Mouse (Mus musculus) liver, embryonic 11.5 days (tissue): ENCODE measurements around the gene Prdm11. TPM values are rescaled to one million over a fixed set of nuclear protein-coding genes. Genes with fewer than 3 reads are reported as not detected.

Experiments
- ATAC-seq: fragments of 200-750 bp; cut with Nextera tagmentation; replicated peaks from 2 replicates; pipeline ENCODE4 v1.8.0; 2017; ENCODE audit warnings: moderate number of reproducible peaks, mild to moderate bottlenecking, moderate TSS enrichment, moderate library complexity; ENCODE audit not compliant: low FRiP score
- DNase-seq: peaks from one replicate; pipeline ENCODE4 v3.0.0-alpha.2; 2017; ENCODE audit warnings: low spot score
- H3K27ac ChIP-seq: fragments of 300-500 bp; sonication (generic); 2 replicates; pipeline ENCODE4 v1.5.1; 2014; ENCODE audit warnings: mild to moderate bottlenecking, low read depth, low read length, control low read depth
- H3K27me3 ChIP-seq: fragments of 300-500 bp; sonication (generic); replicated peaks from 2 replicates; pipeline ENCODE4 v1.6.1; 2014; ENCODE audit warnings: low read length, mixed read lengths; ENCODE audit not compliant: control insufficient read depth, insufficient read depth
- H3K36me3 ChIP-seq: fragments of 300-500 bp; sonication (generic); 2 replicates; pipeline ENCODE4 v1.6.1; 2014; ENCODE audit warnings: mild to moderate bottlenecking, low read length, moderate library complexity, mixed read lengths; ENCODE audit not compliant: control insufficient read depth, insufficient read depth
- H3K4me1 ChIP-seq: fragments of 300-500 bp; sonication (generic); replicated peaks from 2 replicates; pipeline ENCODE4 v1.6.1; 2014; ENCODE audit warnings: low read length, mixed read lengths; ENCODE audit not compliant: control insufficient read depth, insufficient read depth
- H3K4me2 ChIP-seq: fragments of 300-500 bp; sonication (generic); 2 replicates; pipeline ENCODE4 v1.6.1; 2014; ENCODE audit warnings: mild to moderate bottlenecking, control low read depth, moderate library complexity
- H3K4me3 ChIP-seq: fragments of 300-500 bp; sonication (generic); 2 replicates; pipeline ENCODE4 v1.5.1; 2014; ENCODE audit warnings: low read depth, low read length, control low read depth
- H3K9ac ChIP-seq: fragments of 300-500 bp; sonication (generic); 2 replicates; pipeline ENCODE4 v1.6.1; 2014; ENCODE audit warnings: low read depth, low read length, control low read depth
- H3K9me3 ChIP-seq: fragments of 300-500 bp; sonication (generic); 2 replicates; pipeline ENCODE4 v1.6.1; 2016; ENCODE audit warnings: low read length, inconsistent platforms, mixed read lengths; ENCODE audit not compliant: control insufficient read depth
- WGBS: fragments of 180-500 bp; shearing (Covaris S2); extraction: QIAGEN DNeasy Blood & Tissue Kit; methylation state at CpG from one replicate; pipeline ENCODE4 v1.1.7; 2014; 5-methylcytosine and 5-hydroxymethylcytosine counted together
- polyA plus RNA-seq: library from polyadenylated mRNA; unstranded; fragments of >200 nt; fragmentation: Nextera tagmentation; extraction: Ambion mirVana; gene quantifications from 2 replicates; pipeline ENCODE4 v1.2.1, GENCODE M21; 2014

Prdm11 gene
- polyA plus RNA-seq, 1 experiment from 2014 or later = 5.0 TPM

GRCm38 (mm10) chr2:93028865-93029264, 17.1 kb downstream of the Prdm11 start:
- Histone ChIP-seq H3K9ac (no peak overlapping the region), H3K4me2 (no peak overlapping the region; the same call in 1 of the 2 replicates), H3K36me3 (no peaks in the 10 kb centered on the region), H3K4me1 (peaks cover 19% of the 10 kb centered on the region), H3K27me3 (no peaks in the 10 kb centered on the region), H3K9me3 (no peaks in the 10 kb centered on the region), H3K4me3 (no peak overlapping the region), H3K27ac (no peak overlapping the region)
- DNase-seq = no peak
- ATAC-seq = no peak
- WGBS = 57% methylated on average over 6 of the region's 6 CpGs

GRCm38 (mm10) chr2:93027713-93028112, 18.3 kb downstream of the Prdm11 start:
- Histone ChIP-seq H3K4me1 (peaks cover 19% of the 10 kb centered on the region), H3K36me3 (no peaks in the 10 kb centered on the region), H3K9ac (no peak overlapping the region), H3K27ac (no peak overlapping the region), H3K27me3 (no peaks in the 10 kb centered on the region), H3K4me3 (no peak overlapping the region), H3K4me2 (no peak overlapping the region), H3K9me3 (no peaks in the 10 kb centered on the region; the same call in 1 of the 2 replicates)
- ATAC-seq (no peak), DNase-seq (no peak)
- WGBS = 88% methylated on average over 7 of the region's 7 CpGs

GRCm38 (mm10) chr2:93024431-93024830, 21.5 kb downstream of the Prdm11 start:
- Histone ChIP-seq H3K9me3 (peaks cover 3% of the 10 kb centered on the region; the same call in 1 of the 2 replicates), H3K27me3 (no peaks in the 10 kb centered on the region), H3K27ac (no peak overlapping the region), H3K36me3 (no peaks in the 10 kb centered on the region), H3K4me1 (peaks cover 10% of the 10 kb centered on the region), H3K9ac (no peak overlapping the region), H3K4me3 (no peak overlapping the region), H3K4me2 (no peak overlapping the region)
- ATAC-seq = no peak
- 83% methylated on average over 3 of the region's 3 CpGs for WGBS
- DNase-seq = no peak

- 82% methylated on average over 5 of the region's 5 CpGs for WGBS
- H3K4me1 ChIP-seq = peaks cover 15% of the 10 kb centered on the region
- H3K36me3 ChIP-seq = no peaks in the 10 kb centered on the region
- no peak overlapping the region for H3K9ac ChIP-seq
- no peak overlapping the region for H3K27ac ChIP-seq
- ATAC-seq (no peak), DNase-seq (no peak)
- H3K4me2 ChIP-seq = no peak overlapping the region
- H3K4me3 ChIP-seq = no peak overlapping the region
- H3K27me3 ChIP-seq = no peaks in the 10 kb centered on the region
- peaks cover 3% of the 10 kb centered on the region; the same call in 1 of the 2 replicates for H3K9me3 ChIP-seq
Measured at GRCm38 (mm10) chr2:93018854-93019253, 27.1 kb downstream of the Prdm11 start.

GRCm38 (mm10) chr2:93017151-93017550, 28.8 kb downstream of the Prdm11 start:
- H3K27ac ChIP-seq = no peak overlapping the region
- peaks cover 29% of the 10 kb centered on the region for H3K4me1 ChIP-seq
- no peaks in the 10 kb centered on the region for H3K27me3 ChIP-seq
- WGBS = 93% methylated on average over 8 of the region's 8 CpGs
- no peaks in the 10 kb centered on the region; the same call in 1 of the 2 replicates for H3K9me3 ChIP-seq
- peaks cover 2% of the 10 kb centered on the region; the same call in 1 of the 2 replicates for H3K36me3 ChIP-seq
- no peak overlapping the region for H3K4me3 ChIP-seq
- ATAC-seq = no peak
- no peak overlapping the region for H3K9ac ChIP-seq
- no peak for DNase-seq
- H3K4me2 ChIP-seq = no peak overlapping the region

- H3K4me2 ChIP-seq = peak overlapping the region; percentile 74
- ATAC-seq = peak; percentile 37
- H3K4me1 ChIP-seq = peaks cover 33% of the 10 kb centered on the region
- H3K27ac ChIP-seq = peak overlapping the region; percentile 86
- WGBS = 3% methylated on average over 40 of the region's 40 CpGs
- DNase-seq = peak; percentile 61
- H3K36me3 ChIP-seq = peaks cover 8% of the 10 kb centered on the region; the same call in 1 of the 2 replicates
- H3K4me3 ChIP-seq = peak overlapping the region; percentile 67
- no peaks in the 10 kb centered on the region for H3K9me3 ChIP-seq
- peak overlapping the region; percentile 85 for H3K9ac ChIP-seq
- H3K27me3 ChIP-seq = no peaks in the 10 kb centered on the region
Measured at GRCm38 (mm10) chr2:93015041-93015440, 30.9 kb downstream of the Prdm11 start.

GRCm38 (mm10) chr2:93014093-93014937, 31.7 kb downstream of the Prdm11 start:
- H3K9ac ChIP-seq = peak overlapping the region; percentile 85
- H3K9me3 ChIP-seq = no peaks in the 10 kb centered on the region
- DNase-seq = peak; percentile 81
- peaks cover 8% of the 10 kb centered on the region; the same call in 1 of the 2 replicates for H3K36me3 ChIP-seq
- WGBS = 2% methylated on average over 47 of the region's 50 CpGs
- ATAC-seq = peak; percentile 91
- H3K27ac ChIP-seq = peak overlapping the region; percentile 86
- peak overlapping the region; percentile 74 for H3K4me2 ChIP-seq
- H3K27me3 ChIP-seq = no peaks in the 10 kb centered on the region
- H3K4me3 ChIP-seq = peak overlapping the region; percentile 67
- peaks cover 33% of the 10 kb centered on the region for H3K4me1 ChIP-seq

GRCm38 (mm10) chr2:93013415-93014092, 32.4 kb downstream of the Prdm11 start:
- no peaks in the 10 kb centered on the region for H3K9me3 ChIP-seq
- peak overlapping the region; percentile 67 for H3K4me3 ChIP-seq
- peaks cover 12% of the 10 kb centered on the region; the same call in 1 of the 2 replicates for H3K36me3 ChIP-seq
- peak overlapping the region; percentile 85 for H3K9ac ChIP-seq
- H3K27ac ChIP-seq = peak overlapping the region; percentile 86
- WGBS = 65% methylated on average over 8 of the region's 8 CpGs
- H3K4me1 ChIP-seq = peaks cover 40% of the 10 kb centered on the region
- H3K27me3 ChIP-seq = no peaks in the 10 kb centered on the region
- ATAC-seq (peak; percentile 4; the same call in 1 of the 2 replicates), DNase-seq (no peak)
- H3K4me2 ChIP-seq = peak overlapping the region; percentile 74
